Mouse (Mus musculus): ENCODE results near the gene Tnks1bp1. TPM values are rescaled to one million over a fixed set of nuclear protein-coding genes. Genes with fewer than 3 reads are reported as not detected.
A peak's percentile ranks its signal among the peaks of the same experiment; 100 is the strongest.

The Tnks1bp1 gene
- total and polyA plus RNA-seq, 2 experiments from 2014 or later, result 22.8 to 77.0 TPM

- ATAC-seq, result no peak
- H3K4me3 ChIP-seq (ENCODE audit: low read depth, low read length), result no peak overlapping the region
- H3K9me3 ChIP-seq (ENCODE audit: low read length), result no peaks in the 10 kb centered on the region
- H3K9ac ChIP-seq, result no peak overlapping the region
- peaks cover 40% of the 10 kb centered on the region for H3K36me3 ChIP-seq (ENCODE audit: insufficient read depth)
- no peak for DNase-seq
- H3K27me3 ChIP-seq (ENCODE audit: insufficient read depth, low read length), result no peaks in the 10 kb centered on the region
- WGBS, result 95% methylated on average over 5 of the region's 5 CpGs
- no peaks in the 10 kb centered on the region for H3K4me1 ChIP-seq (ENCODE audit: insufficient read depth)
- no peak overlapping the region for H3K4me2 ChIP-seq (ENCODE audit: low read depth)
- H3K27ac ChIP-seq (ENCODE audit: low read depth, low read length), result no peak overlapping the region
- no peak for TF ChIP-seq CTCF (IDR thresholded peaks at IDR 0.05; ENCODE audit: low read depth)
Observed at GRCm38 (mm10) chr2:85066937-85067336, 19.1 kb downstream of the Tnks1bp1 start.

GRCm38 (mm10) chr2:85067903-85068625 lies 20.2 kb downstream of the Tnks1bp1 start:
- Histone ChIP-seq H3K4me2 (ENCODE audit: low read depth) (no peak overlapping the region), H3K36me3 (ENCODE audit: insufficient read depth) (peaks cover 37% of the 10 kb centered on the region), H3K4me3 (ENCODE audit: low read depth, low read length) (no peak overlapping the region), H3K9me3 (ENCODE audit: low read length) (no peaks in the 10 kb centered on the region), H3K27ac (ENCODE audit: low read depth, low read length) (no peak overlapping the region), H3K9ac (no peak overlapping the region), H3K27me3 (ENCODE audit: insufficient read depth, low read length) (no peaks in the 10 kb centered on the region), H3K4me1 (ENCODE audit: insufficient read depth) (no peaks in the 10 kb centered on the region)
- DNase-seq (no peak), ATAC-seq (no peak)
- TF ChIP-seq CTCF (IDR thresholded peaks at IDR 0.05; ENCODE audit: low read depth), result no peak
- WGBS, result 72% methylated on average over 10 of the region's 10 CpGs

GRCm38 (mm10) chr2:85068626-85069025 lies 20.8 kb downstream of the Tnks1bp1 start:
- H3K27me3 ChIP-seq (ENCODE audit: insufficient read depth, low read length), result no peaks in the 10 kb centered on the region
- WGBS, result 77% methylated on average over 2 of the region's 2 CpGs

GRCm38 (mm10) chr2:85070086-85070485 lies 22.3 kb downstream of the Tnks1bp1 start:
- H3K36me3 ChIP-seq (ENCODE audit: insufficient read depth), result peaks cover 31% of the 10 kb centered on the region
- H3K27ac ChIP-seq (ENCODE audit: low read depth, low read length), result no peak overlapping the region
- 76% methylated on average over 15 of the region's 15 CpGs for WGBS
- H3K9ac ChIP-seq, result no peak overlapping the region
- no peak for TF ChIP-seq CTCF (IDR thresholded peaks at IDR 0.05; ENCODE audit: low read depth)
- no peak for ATAC-seq
- no peak overlapping the region for H3K4me2 ChIP-seq (ENCODE audit: low read depth)
- no peaks in the 10 kb centered on the region for H3K4me1 ChIP-seq (ENCODE audit: insufficient read depth)
- no peak for DNase-seq
- no peaks in the 10 kb centered on the region for H3K9me3 ChIP-seq (ENCODE audit: low read length)
- H3K27me3 ChIP-seq (ENCODE audit: insufficient read depth, low read length), result no peaks in the 10 kb centered on the region
- H3K4me3 ChIP-seq (ENCODE audit: low read depth, low read length), result no peak overlapping the region

More at GRCm38 (mm10) chr2:85068626-85069025, 20.8 kb downstream of the Tnks1bp1 start:
- no peak overlapping the region for H3K9ac ChIP-seq
- no peak for TF ChIP-seq CTCF (IDR thresholded peaks at IDR 0.05; ENCODE audit: low read depth)
- DNase-seq (no peak), ATAC-seq (no peak)
- no peak overlapping the region for H3K27ac ChIP-seq (ENCODE audit: low read depth, low read length)
- no peak overlapping the region for H3K4me2 ChIP-seq (ENCODE audit: low read depth)
- H3K9me3 ChIP-seq (ENCODE audit: low read length), result no peaks in the 10 kb centered on the region
- no peak overlapping the region for H3K4me3 ChIP-seq (ENCODE audit: low read depth, low read length)
- peaks cover 33% of the 10 kb centered on the region for H3K36me3 ChIP-seq (ENCODE audit: insufficient read depth)
- H3K4me1 ChIP-seq (ENCODE audit: insufficient read depth), result no peaks in the 10 kb centered on the region

GRCm38 (mm10) chr2:85071921-85072320 lies 24.1 kb downstream of the Tnks1bp1 start:
- no peak overlapping the region for H3K4me2 ChIP-seq (ENCODE audit: low read depth)
- TF ChIP-seq CTCF (IDR thresholded peaks at IDR 0.05; ENCODE audit: low read depth), result no peak
- H3K4me1 ChIP-seq (ENCODE audit: insufficient read depth), result no peaks in the 10 kb centered on the region
- no peaks in the 10 kb centered on the region for H3K9me3 ChIP-seq (ENCODE audit: low read length)
- no peak overlapping the region for H3K4me3 ChIP-seq (ENCODE audit: low read depth, low read length)
- no peaks in the 10 kb centered on the region for H3K27me3 ChIP-seq (ENCODE audit: insufficient read depth, low read length)
- H3K9ac ChIP-seq, result no peak overlapping the region
- ATAC-seq (no peak), DNase-seq (no peak)
- H3K27ac ChIP-seq (ENCODE audit: low read depth, low read length), result no peak overlapping the region
- H3K36me3 ChIP-seq (ENCODE audit: insufficient read depth), result peaks cover 31% of the 10 kb centered on the region
- WGBS, result 91% methylated on average over 5 of the region's 5 CpGs

GRCm38 (mm10) chr2:85073751-85074150 lies 25.9 kb downstream of the Tnks1bp1 start:
- 94% methylated on average over 5 of the region's 5 CpGs for WGBS
- Histone ChIP-seq H3K9me3 (ENCODE audit: low read length) (no peaks in the 10 kb centered on the region), H3K27ac (ENCODE audit: low read depth, low read length) (no peak overlapping the region), H3K4me3 (ENCODE audit: low read depth, low read length) (no peak overlapping the region), H3K4me2 (ENCODE audit: low read depth) (no peak overlapping the region), H3K9ac (no peak overlapping the region), H3K36me3 (ENCODE audit: insufficient read depth) (peaks cover 31% of the 10 kb centered on the region), H3K4me1 (ENCODE audit: insufficient read depth) (no peaks in the 10 kb centered on the region), H3K27me3 (ENCODE audit: insufficient read depth, low read length) (no peaks in the 10 kb centered on the region)
- TF ChIP-seq CTCF (IDR thresholded peaks at IDR 0.05; ENCODE audit: low read depth), result no peak
- ATAC-seq, result no peak
- DNase-seq, result no peak

GRCm38 (mm10) chr2:85088716-85089646 lies 41.2 kb downstream of the Tnks1bp1 start:
- no peak for TF ChIP-seq CTCF (IDR thresholded peaks at IDR 0.05; ENCODE audit: low read depth)
- Histone ChIP-seq H3K27ac (ENCODE audit: low read depth, low read length) (no peak overlapping the region), H3K9me3 (ENCODE audit: low read length) (no peaks in the 10 kb centered on the region), H3K4me2 (ENCODE audit: low read depth) (no peak overlapping the region), H3K36me3 (ENCODE audit: insufficient read depth) (no peaks in the 10 kb centered on the region), H3K27me3 (ENCODE audit: insufficient read depth, low read length) (no peaks in the 10 kb centered on the region), H3K4me3 (ENCODE audit: low read depth, low read length) (no peak overlapping the region), H3K9ac (no peak overlapping the region), H3K4me1 (ENCODE audit: insufficient read depth) (no peaks in the 10 kb centered on the region)
- 31% methylated on average over 11 of the region's 11 CpGs for WGBS
- DNase-seq, result peak; percentile 55
- ATAC-seq, result peak; percentile 78
